Mouse (Mus musculus): ENCODE results near the gene Gapdhs.

GRCm38 (mm10) chr7:30706214-30706882 is 37.1 kb downstream of the Gapdhs start:
- TF ChIP-seq CTCF (IDR thresholded peaks at IDR 0.05; ENCODE audit: low read depth, low read length) (no peak), POLR2A (IDR thresholded peaks at IDR 0.05; ENCODE audit: borderline replicate concordance, low read depth, low read length) (no peak)
